Mouse (Mus musculus): ENCODE measurements around the gene Hoxb1.

Gene Hoxb1

GRCm38 (mm10) chr11:96334002-96334364, 31.6 kb upstream of the Hoxb1 start:
- DNase-seq (ENCODE audit: low spot score): no peak

- no peak for DNase-seq (ENCODE audit: low spot score)
Observed at GRCm38 (mm10) chr11:96334998-96335397, 30.6 kb upstream of the Hoxb1 start.

GRCm38 (mm10) chr11:96336597-96336996, 29.0 kb upstream of the Hoxb1 start:
- DNase-seq (ENCODE audit: low spot score): no peak

GRCm38 (mm10) chr11:96337026-96337425, 28.5 kb upstream of the Hoxb1 start:
- DNase-seq (ENCODE audit: low spot score): no peak

- no peak for DNase-seq (ENCODE audit: low spot score)
Observed at GRCm38 (mm10) chr11:96338957-96339855, 26.3 kb upstream of the Hoxb1 start.

- no peak for DNase-seq (ENCODE audit: low spot score)
Observed at GRCm38 (mm10) chr11:96340698-96341365, 24.7 kb upstream of the Hoxb1 start.

GRCm38 (mm10) chr11:96341701-96342575, 23.6 kb upstream of the Hoxb1 start:
- DNase-seq (ENCODE audit: low spot score): peak; percentile 62

GRCm38 (mm10) chr11:96342576-96342930, 23.0 kb upstream of the Hoxb1 start:
- DNase-seq (ENCODE audit: low spot score): no peak

GRCm38 (mm10) chr11:96343206-96343745, 22.3 kb upstream of the Hoxb1 start:
- no peak for DNase-seq (ENCODE audit: low spot score)

- DNase-seq (ENCODE audit: low spot score): no peak
Observed at GRCm38 (mm10) chr11:96344061-96344877, 21.3 kb upstream of the Hoxb1 start.

- DNase-seq (ENCODE audit: low spot score): no peak
Observed at GRCm38 (mm10) chr11:96344878-96345159, 20.7 kb upstream of the Hoxb1 start.

- no peak for DNase-seq (ENCODE audit: low spot score)
Observed at GRCm38 (mm10) chr11:96345220-96345892, 20.2 kb upstream of the Hoxb1 start.

GRCm38 (mm10) chr11:96345893-96346806, 19.4 kb upstream of the Hoxb1 start:
- no peak for DNase-seq (ENCODE audit: low spot score)

GRCm38 (mm10) chr11:96346916-96347520, 18.5 kb upstream of the Hoxb1 start:
- DNase-seq (ENCODE audit: low spot score): no peak

- DNase-seq (ENCODE audit: low spot score): no peak
Observed at GRCm38 (mm10) chr11:96347717-96348116, 17.8 kb upstream of the Hoxb1 start.

- no peak for DNase-seq (ENCODE audit: low spot score)
Observed at GRCm38 (mm10) chr11:96348141-96348928, 17.2 kb upstream of the Hoxb1 start.

- DNase-seq (ENCODE audit: low spot score): no peak
Observed at GRCm38 (mm10) chr11:96348988-96349387, 16.6 kb upstream of the Hoxb1 start.

GRCm38 (mm10) chr11:96349491-96350340, 15.8 kb upstream of the Hoxb1 start:
- DNase-seq (ENCODE audit: low spot score): no peak

Measured in testis, postnatal 10 days (tissue).